Mouse (Mus musculus) left cerebral cortex, postnatal 36 days (tissue): ENCODE measurements around the gene Ets1. TPM values are rescaled to one million over a fixed set of nuclear protein-coding genes. Genes with fewer than 3 reads are reported as not detected.

Source experiments
- DNase-seq, 2 experiments: peaks; one replicate each; pipeline ENCODE4 v3.0.0; 2021 to 2022; ENCODE audit warnings: low spot score in 2 of 2, mixed read lengths in 1 of 2
- intact Hi-C: fragments of 180-260 bp; cut with DNase I; formaldehyde crosslinking; loops from one replicate; pipeline ENCODE4 v1.15.1; 2025
- total RNA-seq, 2 experiments: library from RNA; stranded (reverse); gene quantifications; 2 replicates each; pipeline ENCODE4 v1.2.3; 2021

The Ets1 gene
- total RNA-seq, 2 experiments from 2014 or later, result 11.5 to 11.6 TPM

DNA sequence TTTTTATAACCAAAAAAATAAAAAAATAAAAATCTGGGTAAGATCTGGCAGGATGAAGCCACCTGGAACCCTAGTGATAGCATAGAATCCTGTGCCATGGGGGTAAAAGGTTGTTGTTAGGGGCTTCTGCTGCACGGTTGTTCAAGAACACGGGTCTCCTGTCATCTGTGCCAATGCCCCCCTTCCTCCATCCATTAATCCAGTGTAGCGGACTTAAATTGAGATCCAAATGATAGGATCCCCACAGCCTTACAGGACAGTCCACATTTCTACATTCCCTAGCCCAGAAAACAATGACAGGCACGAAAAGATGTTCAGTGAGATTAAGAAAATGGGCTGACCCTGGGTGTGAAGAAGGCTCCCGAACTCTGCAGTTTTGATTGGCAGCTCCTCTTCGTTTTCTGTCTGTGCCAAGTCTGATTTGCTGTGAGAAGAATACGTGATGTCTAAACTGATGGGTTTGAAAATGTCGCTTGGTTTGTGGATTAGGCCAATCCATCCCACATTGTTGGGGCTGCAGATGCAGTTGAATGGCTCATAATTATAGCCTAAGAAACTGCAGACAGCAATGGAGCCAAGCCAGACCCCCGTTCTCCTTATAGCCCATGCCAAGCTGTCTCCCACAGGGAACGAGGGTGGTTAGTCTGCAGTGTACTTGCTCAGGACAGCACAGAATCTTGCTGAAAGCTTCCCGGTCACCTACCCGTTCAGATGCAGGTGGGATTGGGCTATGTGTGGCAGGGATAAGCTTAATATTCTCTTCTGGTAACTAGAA lies 55.3 kb downstream of the Ets1 start:
- intact Hi-C loops, result no loop called here
- DNase-seq, result no peak

DNA sequence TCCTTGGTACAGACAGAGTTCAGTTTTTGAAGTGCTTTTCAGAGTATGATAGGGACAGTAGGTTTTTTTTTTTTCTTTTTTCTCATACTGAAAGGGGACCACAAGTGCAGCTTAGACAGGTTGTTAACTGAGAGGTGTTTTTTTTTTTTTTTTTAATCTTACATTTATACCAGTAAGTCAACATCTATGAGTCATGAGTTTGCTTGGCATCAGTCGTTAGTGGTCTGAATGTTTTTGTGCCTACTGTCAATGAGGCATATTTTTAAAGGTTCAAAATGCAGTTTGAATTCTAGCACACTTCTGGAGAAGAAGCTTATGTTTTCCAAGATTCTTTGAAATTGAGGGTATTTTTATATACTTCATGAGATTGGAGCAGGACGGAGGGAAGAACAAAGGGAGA lies 56.9 kb downstream of the Ets1 start:
- intact Hi-C loops, result no loop called here

DNA sequence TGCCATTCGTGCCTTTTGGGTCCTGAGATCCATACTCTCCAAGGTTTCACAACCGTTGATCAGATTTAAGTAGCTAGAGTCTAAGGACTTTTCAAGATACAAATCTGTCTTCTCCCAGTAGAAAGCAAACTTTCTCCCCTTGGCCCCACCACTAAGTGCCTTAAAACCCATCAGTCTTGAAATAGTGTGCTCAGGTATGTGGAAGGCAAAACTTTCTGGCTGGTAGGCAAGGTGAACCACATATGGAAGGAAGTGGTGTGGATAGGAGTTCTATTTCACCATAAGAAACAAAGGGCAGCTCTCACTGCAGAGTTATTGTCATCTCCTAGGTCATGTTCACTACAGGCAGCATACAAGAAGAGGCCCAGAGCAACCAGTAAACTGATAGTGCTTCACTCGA lies 57.4 kb downstream of the Ets1 start:
- intact Hi-C loops, result no loop called here
- no peak for DNase-seq

More for the DNA sequence above, 56.9 kb downstream of the Ets1 start:
- no peak for DNase-seq

DNA sequence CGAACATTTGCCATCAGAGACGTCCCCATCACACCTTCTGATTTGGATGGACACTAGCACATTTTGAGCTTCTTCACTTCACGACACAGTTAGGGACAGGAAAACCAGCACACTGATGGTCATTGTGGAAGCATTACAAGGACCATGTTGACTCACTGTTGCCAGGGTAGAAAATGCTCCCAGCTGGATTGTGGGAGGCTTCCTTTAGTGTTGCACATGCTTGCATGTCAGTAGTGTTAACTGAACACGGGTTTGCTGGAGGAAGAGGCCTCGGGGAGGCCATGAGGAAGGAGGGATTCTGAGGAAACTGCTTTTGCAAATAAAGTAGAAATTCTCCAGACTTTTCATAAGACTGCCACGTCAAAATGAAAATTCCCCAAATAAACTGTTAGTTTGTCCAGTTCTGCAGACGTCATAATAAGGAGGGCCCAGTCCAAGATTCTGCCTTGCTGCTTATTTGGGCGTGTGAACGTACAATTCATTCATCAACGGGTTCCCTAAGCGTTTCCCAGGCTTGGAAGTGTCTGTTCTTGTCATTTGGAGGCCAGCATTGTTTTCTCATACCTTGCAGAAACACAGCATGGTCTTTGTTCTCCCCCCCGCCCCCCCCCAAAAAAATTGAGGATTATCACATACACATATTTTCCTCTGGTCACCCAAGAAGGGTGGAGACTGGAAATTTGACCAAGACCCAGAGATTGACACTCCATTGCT lies 58.2 kb downstream of the Ets1 start:
- intact Hi-C loops, result no loop called here
- DNase-seq, result no peak

DNA sequence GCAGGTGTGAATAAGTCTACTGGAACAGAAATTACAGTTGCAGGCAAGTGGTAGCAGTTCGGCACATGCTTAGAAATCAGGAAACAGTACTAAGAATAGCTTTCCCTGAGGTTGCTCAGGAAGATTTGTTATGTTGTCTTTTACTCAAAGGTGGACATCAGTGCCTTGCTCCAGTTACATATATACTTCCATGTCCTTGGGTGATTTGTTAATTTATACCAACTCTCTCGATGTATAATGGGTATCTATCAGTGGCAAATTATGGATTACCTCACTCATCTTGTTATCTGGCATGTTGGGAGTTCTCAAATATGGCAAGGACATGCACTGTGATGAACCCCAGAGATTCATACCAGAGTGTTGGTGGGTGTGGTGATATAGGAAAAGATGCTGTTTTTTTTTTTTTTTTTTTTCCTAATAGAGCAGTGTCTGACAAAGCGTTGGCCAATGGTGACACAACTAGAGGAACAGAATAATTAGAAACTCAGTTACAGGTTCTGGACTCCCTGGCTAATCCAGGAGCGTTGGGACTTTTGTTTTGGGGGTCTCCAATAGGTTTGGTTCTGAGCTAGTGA lies 59.0 kb downstream of the Ets1 start:
- DNase-seq, result no peak
- intact Hi-C loops, result loop anchor here (5.0 kb wide), 1 partner anchor 247 kb away; no protein-coding TSS in a partner anchor

DNA sequence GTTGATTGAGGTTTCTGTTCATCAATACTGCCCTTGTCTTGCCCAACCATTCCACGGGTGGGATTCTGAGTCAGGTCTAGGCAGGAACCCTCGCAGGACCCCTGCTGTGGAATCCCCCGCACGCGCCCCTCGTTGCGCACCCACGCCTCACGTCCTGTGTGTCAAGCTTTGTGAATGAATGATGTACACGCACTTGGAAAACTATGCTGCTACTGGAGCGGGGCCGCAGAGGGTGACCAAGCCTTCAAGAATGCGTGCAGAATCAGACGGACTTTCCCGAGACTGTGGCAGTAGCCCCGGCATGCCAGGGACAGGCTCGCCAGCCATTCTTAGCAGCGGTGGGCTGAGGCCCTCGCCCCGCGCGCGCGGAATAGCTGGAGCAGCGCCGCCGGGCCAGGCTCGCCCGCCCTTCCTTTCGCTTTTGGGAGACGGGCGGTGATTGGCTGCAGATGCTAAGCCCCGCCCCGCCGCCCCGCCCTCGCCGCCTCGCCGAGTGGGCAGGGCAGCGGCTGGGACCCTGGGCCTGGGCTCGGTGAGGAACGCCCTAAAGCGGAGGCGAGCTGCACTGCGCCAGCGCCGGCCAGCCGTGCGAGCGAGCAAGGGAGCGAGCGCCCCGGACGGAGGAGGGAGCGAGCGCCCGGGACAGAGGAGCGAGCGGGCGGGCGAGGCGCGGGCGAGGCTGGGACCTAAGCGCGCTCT lies 59.6 kb downstream of the Ets1 start:
- intact Hi-C loops, result loop anchor here (5.0 kb wide), 1 partner anchor 247 kb away; no protein-coding TSS in a partner anchor
- DNase-seq, result peak; percentile 90 to 91

DNA sequence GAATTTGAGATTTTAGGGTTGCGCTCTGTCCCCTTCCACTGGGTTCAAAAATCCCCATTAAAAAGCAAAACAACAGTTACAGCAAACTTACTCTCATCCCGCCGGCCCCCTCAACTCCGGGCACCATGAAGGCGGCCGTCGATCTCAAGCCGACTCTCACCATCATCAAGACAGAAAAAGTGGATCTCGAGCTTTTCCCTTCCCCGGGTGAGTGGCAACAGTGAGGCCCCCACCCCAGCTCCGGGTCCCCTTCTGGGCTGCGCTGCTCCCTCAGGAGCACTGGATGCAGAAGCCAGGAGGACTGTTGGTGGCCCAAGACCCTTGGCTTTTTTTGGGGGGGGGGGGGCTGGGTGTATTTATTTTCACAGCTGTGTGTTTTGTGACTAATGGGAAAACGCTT lies 60.2 kb downstream of the Ets1 start:
- intact Hi-C loops, result loop anchor here (5.0 kb wide), 1 partner anchor 246 kb away; no protein-coding TSS in a partner anchor
- no peak for DNase-seq

DNA sequence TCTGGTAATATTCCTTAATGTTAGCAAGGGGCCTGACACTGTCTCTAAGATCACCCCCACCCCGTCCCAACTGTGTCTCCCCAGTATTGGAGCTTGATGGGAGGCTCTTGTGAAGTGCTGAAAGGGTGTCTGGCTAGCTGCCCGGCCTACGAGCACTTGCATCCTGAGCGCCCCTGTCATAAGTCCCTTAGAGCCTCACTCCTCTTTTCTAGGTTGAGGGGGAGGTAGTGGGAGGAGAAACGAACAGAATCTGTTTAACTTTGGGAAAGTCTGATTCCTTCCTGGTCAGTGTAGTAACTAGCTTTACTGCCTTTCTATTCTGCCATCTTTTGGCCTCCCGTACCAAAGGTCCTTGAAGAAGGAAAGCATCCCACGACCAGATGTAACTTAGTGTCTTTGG lies 60.7 kb downstream of the Ets1 start:
- DNase-seq, result no peak
- intact Hi-C loops, result loop anchor here (5.0 kb wide), 1 partner anchor 246 kb away; no protein-coding TSS in a partner anchor

DNA sequence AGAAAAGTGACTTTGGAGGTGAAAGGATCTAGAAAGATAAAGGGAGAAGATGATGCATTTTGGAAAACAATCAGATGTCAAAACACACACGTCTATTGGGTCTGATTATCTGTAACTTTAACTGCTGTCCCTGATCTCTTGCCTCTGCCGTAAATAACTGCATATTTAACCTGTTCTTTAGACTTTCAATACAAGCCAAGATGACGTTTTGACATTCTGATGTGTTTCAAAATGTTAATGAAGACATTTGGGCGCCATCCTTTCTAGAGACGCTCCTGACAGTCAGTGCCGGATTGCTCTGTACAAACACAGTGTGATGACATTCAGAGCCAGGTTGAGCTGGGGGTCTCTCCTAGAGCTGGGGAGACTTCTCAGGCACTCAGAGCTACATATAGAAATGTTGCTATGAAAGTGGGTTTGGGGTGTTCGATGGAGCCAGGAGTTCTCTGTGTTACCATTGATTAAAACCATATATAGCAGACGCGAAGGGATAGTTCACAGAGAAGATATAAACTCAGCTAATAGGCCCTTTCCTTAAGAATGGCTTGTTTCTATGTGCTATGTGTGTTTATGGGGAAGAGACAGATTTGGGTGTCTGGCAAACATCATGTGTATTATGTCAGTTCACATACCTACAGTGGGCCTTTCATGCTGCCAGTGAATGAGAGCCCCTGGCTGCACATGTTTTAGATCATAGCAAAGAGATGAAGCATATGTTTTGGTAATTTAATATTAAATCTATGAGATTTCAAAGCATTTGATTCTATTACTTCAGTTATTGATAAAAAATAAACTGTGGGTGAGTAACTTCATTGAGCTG lies 61.5 kb downstream of the Ets1 start:
- intact Hi-C loops, result loop anchor here (5.0 kb wide), 1 partner anchor 245 kb away; no protein-coding TSS in a partner anchor
- DNase-seq, result no peak

DNA sequence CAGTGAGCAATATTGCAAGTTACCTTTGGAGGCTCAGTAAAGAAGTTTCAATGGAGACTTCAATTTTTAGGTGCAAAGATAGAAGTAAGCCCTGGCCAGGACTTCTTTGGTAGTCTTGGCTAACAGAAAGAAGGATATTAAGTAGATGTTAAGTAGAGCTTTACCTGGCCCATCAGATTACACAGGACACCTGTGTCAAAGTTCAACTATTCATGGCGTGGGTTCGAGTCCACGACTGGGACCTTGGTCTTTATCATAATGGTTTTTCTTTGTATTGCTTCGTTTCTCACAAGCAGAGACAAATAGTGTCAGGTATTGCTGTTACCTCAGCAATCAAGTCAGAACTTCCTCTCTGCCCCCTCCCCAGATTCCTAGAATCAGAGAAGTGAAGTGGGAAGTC lies 62.7 kb downstream of the Ets1 start:
- DNase-seq, result no peak
- intact Hi-C loops, result loop anchor here (5.0 kb wide), 1 partner anchor 244 kb away; no protein-coding TSS in a partner anchor

DNA sequence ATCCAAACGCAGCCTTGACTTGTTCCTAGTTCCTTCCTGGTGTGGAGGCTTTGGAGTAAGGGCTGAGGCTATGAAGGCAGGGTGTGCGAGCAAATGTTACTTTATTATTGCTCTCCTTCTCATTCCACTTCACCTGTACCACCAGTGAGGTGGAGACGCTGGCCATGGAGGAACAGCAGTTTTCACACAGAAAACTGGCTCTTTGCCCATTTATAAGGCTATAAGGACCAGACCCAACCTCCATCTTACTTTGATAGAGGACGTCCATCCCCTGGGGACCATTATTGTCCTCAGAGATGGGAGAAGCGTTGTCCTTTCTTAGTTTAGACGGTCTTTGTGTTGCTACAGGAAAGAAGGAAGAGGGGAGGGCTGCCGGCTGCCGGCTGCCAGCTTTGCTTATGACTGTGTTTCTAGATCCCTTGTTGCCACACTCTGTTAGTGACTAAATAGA lies 63.4 kb downstream of the Ets1 start:
- intact Hi-C loops, result loop anchor here (5.0 kb wide), 1 partner anchor 243 kb away; no protein-coding TSS in a partner anchor
- DNase-seq, result no peak

DNA sequence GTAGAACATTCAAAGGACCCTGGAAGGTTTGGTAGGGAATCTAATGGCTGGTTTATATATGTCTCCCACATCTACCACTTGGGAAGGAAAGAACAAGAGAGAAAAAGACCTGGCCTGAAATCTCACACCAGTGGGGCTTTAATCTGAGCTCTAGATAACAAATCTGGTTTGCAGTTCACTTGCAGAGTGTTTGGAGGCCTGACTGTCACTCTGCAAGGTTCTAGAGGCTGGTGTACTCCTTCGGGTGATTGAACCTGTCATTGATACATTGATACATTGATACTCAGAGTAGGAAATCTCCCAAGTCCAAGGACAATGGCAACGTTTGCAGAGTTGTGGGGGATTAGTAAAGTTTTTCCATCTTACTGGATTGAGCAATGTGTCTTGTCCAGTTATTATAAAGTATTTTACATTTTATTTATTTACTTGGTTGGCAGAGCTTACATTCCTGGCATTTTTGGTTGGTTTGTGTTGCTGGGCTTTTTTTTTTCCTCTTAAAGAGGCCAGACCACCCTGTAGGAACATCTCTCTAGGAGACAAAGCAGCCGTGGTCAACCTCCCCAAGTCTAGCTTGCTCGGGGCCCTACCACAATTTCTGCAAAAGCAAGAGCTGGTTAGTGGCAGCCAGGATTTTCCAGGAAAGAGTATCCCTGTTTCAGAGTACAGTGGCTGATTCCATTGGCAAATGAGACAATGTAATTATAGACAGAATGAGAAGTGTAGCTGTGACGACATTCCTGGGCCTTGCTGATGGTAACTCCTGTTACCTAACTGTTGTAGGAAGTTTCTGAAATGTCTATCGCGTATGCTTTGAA lies 64.3 kb downstream of the Ets1 start:
- intact Hi-C loops, result no loop called here
- DNase-seq, result no peak

DNA sequence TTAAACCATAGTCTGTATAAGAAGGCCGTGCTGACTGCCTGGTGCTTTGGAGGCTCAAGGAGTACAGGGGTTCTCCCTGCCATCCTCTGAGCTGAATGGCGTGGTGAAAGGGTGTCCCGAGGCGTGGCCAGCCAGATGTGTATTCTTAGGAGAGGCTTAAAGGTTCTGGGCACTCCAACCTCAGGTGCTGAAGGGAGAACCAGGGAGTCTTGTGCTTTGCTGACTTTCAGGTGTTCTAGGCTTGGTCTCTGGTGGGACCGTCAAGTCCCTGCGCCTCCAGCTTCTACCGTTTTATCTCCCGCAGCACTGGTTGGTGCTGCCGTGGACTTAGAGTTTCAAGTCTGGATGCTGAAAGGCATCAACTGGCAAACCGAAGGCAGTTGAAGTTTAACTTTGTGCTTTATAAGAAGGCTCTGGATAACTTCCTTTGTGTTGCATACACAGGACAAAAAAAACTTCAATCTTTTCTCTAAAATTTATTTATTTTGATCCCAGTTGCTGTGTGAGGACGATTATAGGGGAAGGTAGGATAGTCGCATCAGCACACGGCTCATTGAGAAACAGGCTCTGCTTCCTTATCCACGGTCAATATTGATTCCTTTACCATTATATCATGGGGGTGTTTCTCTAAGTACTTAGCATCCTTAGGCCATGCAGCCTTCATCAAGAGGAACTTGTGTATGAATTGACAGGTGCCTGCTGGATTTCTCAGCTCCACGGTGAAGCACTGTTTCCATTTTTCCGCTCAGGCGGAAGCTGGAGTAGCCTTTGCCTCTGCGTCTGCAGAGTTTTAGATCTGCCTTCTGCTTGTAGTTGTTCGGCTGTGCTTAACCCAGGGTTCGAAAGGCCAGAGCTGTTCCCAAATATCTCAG lies 65.3 kb downstream of the Ets1 start:
- no peak for DNase-seq
- intact Hi-C loops, result no loop called here

DNA sequence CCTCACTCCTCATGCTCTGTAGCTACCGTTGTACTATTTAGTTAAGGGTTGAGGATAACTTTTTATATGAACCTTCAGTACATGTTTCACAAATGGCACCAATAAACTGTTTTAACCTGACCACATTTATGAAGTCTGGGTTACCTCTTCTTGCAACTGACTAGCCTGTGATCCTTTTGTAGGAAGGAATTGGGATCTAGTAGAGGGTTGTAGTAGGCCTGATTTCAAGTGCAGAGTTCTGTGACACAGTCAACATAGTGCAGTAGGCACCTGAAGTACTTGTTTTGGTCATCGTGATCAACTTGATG lies 65.9 kb downstream of the Ets1 start:
- no peak for DNase-seq

DNA sequence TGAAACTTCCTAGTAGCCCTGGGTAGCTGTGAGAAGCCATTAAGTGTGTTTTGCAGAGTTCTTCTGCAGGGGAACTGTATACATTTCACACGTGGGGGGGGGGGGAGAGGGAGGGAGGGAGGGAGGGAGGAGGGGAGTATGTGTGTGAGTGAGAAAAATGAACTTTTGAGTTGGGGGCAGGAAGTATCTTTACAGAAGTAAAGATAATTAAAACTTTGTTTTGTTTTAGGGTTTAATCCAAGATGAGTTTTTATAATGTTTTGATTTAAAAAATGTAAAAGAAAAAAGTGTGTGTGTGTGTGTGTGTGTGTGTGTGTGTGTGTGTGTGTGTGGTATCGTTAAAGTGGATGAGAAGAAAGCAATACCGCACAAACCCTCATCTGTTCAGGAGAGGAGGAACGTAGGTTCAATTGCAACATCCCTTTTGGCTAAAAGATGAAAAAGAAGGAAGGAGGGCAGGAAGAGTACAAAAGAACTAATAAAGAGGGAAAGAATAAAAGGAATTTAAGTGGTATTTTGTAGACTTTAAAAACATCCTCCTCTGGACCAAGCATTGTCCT lies 66.9 kb downstream of the Ets1 start:
- DNase-seq, result no peak
- intact Hi-C loops, result no loop called here

More for the DNA sequence above, 65.9 kb downstream of the Ets1 start:
- intact Hi-C loops, result no loop called here

DNA sequence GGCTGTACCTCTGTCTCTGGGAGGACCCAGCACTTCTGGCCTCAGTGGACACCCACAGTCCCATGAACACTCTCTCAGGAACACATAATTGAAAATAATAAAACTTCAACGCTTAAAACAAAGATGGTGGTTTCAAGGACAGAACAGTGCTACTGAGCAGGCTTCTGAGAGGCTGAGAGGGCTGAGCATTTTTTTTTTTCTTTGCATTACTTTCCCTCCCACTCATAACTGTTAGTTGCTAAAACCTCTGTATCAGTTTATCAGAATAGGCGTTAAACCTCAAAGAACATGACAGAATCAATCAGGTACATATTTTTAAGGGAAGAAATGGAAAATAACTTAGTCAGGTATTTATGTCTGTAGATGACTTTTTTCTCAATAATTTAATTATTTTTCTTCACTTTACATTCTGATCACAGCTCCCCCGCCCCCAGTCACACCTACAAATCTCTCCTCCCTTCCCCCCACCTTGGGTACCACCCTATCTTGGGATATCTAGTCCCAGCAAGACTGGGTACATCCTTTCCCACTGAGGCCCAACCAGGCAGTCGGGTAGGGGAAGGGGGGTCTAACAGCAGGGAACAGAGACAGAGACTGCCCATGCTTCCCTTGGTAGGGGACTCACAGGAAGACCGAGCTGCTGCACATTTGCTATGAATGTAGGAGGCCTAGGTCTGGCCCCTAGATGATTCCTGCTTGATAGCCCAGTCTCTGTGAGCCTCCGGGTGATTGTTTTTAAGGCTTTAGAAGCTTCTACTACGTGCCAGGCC lies 68.1 kb downstream of the Ets1 start:
- DNase-seq, result no peak
- intact Hi-C loops, result no loop called here
